8 mouse cellular contexts compared by ENCODE assay signal in the genomic region with DNA sequence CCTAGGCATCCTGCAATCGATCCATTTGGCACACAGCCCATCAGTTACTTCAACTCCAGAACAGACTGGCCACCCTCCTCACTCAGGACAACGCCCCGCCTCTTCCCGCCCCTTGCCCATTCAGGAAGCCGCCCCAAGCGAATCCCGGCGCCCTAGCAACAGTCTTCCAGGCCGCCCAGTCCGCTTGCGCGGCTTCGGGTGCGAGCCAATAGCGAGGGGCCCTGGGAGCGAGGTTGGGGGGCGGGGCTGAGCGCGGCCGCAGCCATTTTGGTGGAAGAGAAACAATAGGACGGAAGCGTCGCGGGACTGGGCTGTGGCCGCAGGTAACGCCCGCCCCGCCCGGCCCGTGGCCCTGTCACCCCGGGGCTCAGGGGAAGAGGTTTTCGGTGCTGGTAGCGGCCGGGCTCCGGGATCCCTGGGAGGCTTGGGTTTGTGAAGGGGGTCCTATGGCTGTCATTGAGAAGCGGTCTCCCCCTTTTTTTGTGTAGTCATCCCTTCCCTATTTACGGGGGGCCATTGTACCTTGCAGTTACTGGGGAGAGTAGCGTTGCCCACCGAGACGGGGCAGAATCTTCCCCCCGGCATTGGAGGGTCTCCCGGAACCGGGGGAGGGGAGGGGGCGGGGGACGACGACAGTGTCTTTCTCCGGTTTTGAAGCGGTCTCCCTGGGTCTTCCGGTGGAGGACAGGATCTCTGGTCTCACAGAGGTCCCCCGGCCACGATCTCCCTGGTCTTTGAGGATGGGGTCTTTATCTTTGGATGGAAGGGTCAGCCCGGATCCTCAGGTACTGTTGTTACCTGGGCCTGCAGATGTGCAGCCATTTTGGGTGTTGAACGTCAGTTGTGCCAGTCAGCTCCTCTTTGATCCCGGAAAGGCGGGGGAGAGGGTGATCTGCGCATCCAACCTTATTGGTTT. TPM values are rescaled to one million over a fixed set of nuclear protein-coding genes. Genes with fewer than 3 reads are reported as not detected.
DNase-seq lines count a peak whose midpoint lies in the region; ATAC-seq and TF ChIP-seq lines count a peak whose summit lies in the region.

A gene (plus strand): TSS at position 249 of the 916 bp plus-strand sequence.

- H3K27me3 ChIP-seq in E14TG2a.4 (ENCODE audit: insufficient read depth, low read length): no peaks in the 10 kb centered on the region
- H3K27me3 ChIP-seq in forebrain, embryonic 13.5 days: no peaks in the 10 kb centered on the region
- H3K27me3 ChIP-seq in liver, postnatal 0 days (ENCODE audit: insufficient read depth, low read length): no peaks in the 10 kb centered on the region
- no peaks in the 10 kb centered on the region for H3K27me3 ChIP-seq in neural tube, embryonic 14.5 days (ENCODE audit: control insufficient read depth, insufficient read depth, low read length)

- intact Hi-C loops in heart, postnatal 10 days (cut with DNase I): loop anchor here (1.0 kb wide), 1 partner anchor 24 kb away; a partner anchor contains a TSS

- H3K4me3 ChIP-seq in E14TG2a.4 (replicated peaks; ENCODE audit: low read length): peak within 1 kb of the TSS; percentile 89
- peak within 1 kb of the TSS; percentile 91 for H3K4me3 ChIP-seq in forebrain, embryonic 13.5 days
- peak within 1 kb of the TSS; percentile 86 for H3K4me3 ChIP-seq in liver, postnatal 0 days (ENCODE audit: low read depth, low read length)
- peak within 1 kb of the TSS; percentile 83 for H3K4me3 ChIP-seq in neural tube, embryonic 14.5 days (ENCODE audit: low read depth, low read length)

- H3K9me3 ChIP-seq in E14TG2a.4 (ENCODE audit: low read length): no peaks in the 10 kb centered on the region
- H3K9me3 ChIP-seq in forebrain, embryonic 13.5 days (replicated peaks): no peaks in the 10 kb centered on the region
- no peaks in the 10 kb centered on the region for H3K9me3 ChIP-seq in liver, postnatal 0 days (ENCODE audit: low read length)
- H3K9me3 ChIP-seq in neural tube, embryonic 14.5 days (ENCODE audit: control insufficient read depth, low read length): no peaks in the 10 kb centered on the region

- TF ChIP-seq CTCF in E14TG2a.4 (conservative IDR thresholded peaks at IDR 0.05; ENCODE audit: low read length): no peak
- TF ChIP-seq CTCF in liver, postnatal 0 days (IDR thresholded peaks at IDR 0.05; ENCODE audit: low read depth): no peak

- peak within 1 kb of the TSS; percentile 86 for H3K4me2 ChIP-seq in forebrain, embryonic 13.5 days
- H3K4me2 ChIP-seq in liver, postnatal 0 days (ENCODE audit: low read depth, low read length): peak within 1 kb of the TSS; percentile 73
- peak within 1 kb of the TSS; percentile 91 for H3K4me2 ChIP-seq in neural tube, embryonic 14.5 days (ENCODE audit: low read depth, low read length)

- peaks cover 57% of the 10 kb centered on the region for H3K4me1 ChIP-seq in E14TG2a.4 (replicated peaks; ENCODE audit: low read depth, low read length)
- peaks cover 49% of the 10 kb centered on the region for H3K4me1 ChIP-seq in forebrain, embryonic 13.5 days
- peaks cover 42% of the 10 kb centered on the region for H3K4me1 ChIP-seq in liver, postnatal 0 days (ENCODE audit: insufficient read depth)
- H3K4me1 ChIP-seq in neural tube, embryonic 14.5 days (ENCODE audit: control insufficient read depth, insufficient read depth, low read length): peaks cover 37% of the 10 kb centered on the region

- H3K27ac ChIP-seq in forebrain, embryonic 13.5 days: peak within 1 kb of the TSS; percentile 96
- H3K27ac ChIP-seq in liver, postnatal 0 days (ENCODE audit: low read depth): peak within 1 kb of the TSS; percentile 90
- H3K27ac ChIP-seq in neural tube, embryonic 14.5 days (ENCODE audit: low read depth, low read length): peak within 1 kb of the TSS; percentile 99

- peak; percentile 71 for TF ChIP-seq EP300 in liver, postnatal 0 days (IDR thresholded peaks at IDR 0.05; ENCODE audit: low read depth)

- H3K36me3 ChIP-seq in E14TG2a.4 (ENCODE audit: insufficient read depth, low read length): peaks cover 25% of the 10 kb centered on the region
- H3K36me3 ChIP-seq in forebrain, embryonic 13.5 days (ENCODE audit: poor library complexity, severe bottlenecking): 0 out of 2 replicates have a peak, but pooled peaks cover 5% of the 10 kb centered on the region
- peaks cover 5% of the 10 kb centered on the region; the same call in 1 of the 2 replicates for H3K36me3 ChIP-seq in liver, postnatal 0 days (replicated peaks; ENCODE audit: insufficient read depth, low read length)
- 0 out of 2 replicates have a peak, but pooled peaks cover 2% of the 10 kb centered on the region for H3K36me3 ChIP-seq in neural tube, embryonic 14.5 days (ENCODE audit: control insufficient read depth, insufficient read depth, low read length)

- peak; percentile 98 for ATAC-seq in forebrain, embryonic 13.5 days
- peak; percentile 97 for ATAC-seq in liver, postnatal 0 days
- ATAC-seq in neural tube, embryonic 14.5 days (ENCODE audit: low read depth): peak; percentile 98

- peak; percentile 86 for DNase-seq in c-Kit-positive CD71-positive TER-119-positive erythroid progenitor cells, embryonic 14.5 days (ENCODE audit: low spot score)
- DNase-seq in heart, postnatal 10 days: peak; percentile 97
- DNase-seq in large intestine, adult 2 months (ENCODE audit: low read depth, low spot score): peak; percentile 83
- peak; percentile 97 for DNase-seq in liver, postnatal 0 days
- DNase-seq in testis, postnatal 10 days (ENCODE audit: low spot score): peak; percentile 98

- H3K9ac ChIP-seq in forebrain, embryonic 13.5 days: peak within 1 kb of the TSS; percentile 97
- H3K9ac ChIP-seq in liver, postnatal 0 days (replicated peaks): peak within 1 kb of the TSS; percentile 89
- peak within 1 kb of the TSS; percentile 99 for H3K9ac ChIP-seq in neural tube, embryonic 14.5 days (replicated peaks; ENCODE audit: low read depth, low read length)

- 1% methylated on average over 55 of the region's 56 CpGs for WGBS in forebrain, embryonic 13.5 days
- under 1% methylated on average over 56 of the region's 56 CpGs for WGBS in large intestine, adult 2 months
- under 1% methylated on average over 55 of the region's 56 CpGs for WGBS in liver, postnatal 0 days (ENCODE audit: insufficient replicate concordance)
- WGBS in neural tube, embryonic 14.5 days: under 1% methylated on average over 56 of the region's 56 CpGs

RNA-seq across cellular contexts. Expression of the gene that starts here (rescaled TPM):
- 153 and 172 TPM in 2 replicates for polyA plus RNA-seq in forebrain, embryonic 13.5 days (2015; fragmentation: Nextera tagmentation; extraction: Ambion mirVana)
- total RNA-seq in heart, postnatal 10 days (2021): 10 to 100 TPM; 39.6 to 42.0 TPM
- 39.4 and 49.2 TPM in 2 replicates for polyA plus RNA-seq in large intestine, adult 2 months (2012; rRNA removed)
- polyA plus RNA-seq in liver, postnatal 0 days (2015; fragmentation: Nextera tagmentation; extraction: Ambion mirVana): 12.4 and 18.6 TPM in 2 replicates
- polyA plus RNA-seq in neural tube, embryonic 14.5 days (2014; fragmentation: Nextera tagmentation; extraction: Ambion mirVana): 268 and 320 TPM in 2 replicates

Comparison
In these comparisons a context has a peak if more than half of its experiments do, and no peak if none do; other contexts are left out.
1. Peak in every context shown above with its lines: DNase-seq, ATAC-seq, H3K4me3 ChIP-seq and H3K27ac ChIP-seq.